Mouse (Mus musculus) granulocyte monocyte progenitor cell, adult 5-6 weeks (primary cell): ENCODE measurements at regions not wholly inside any gene's neighbourhood (a gene's known extent, or its start where the extent isn't known, plus 50 kb on each side); places are given as distances from the start of the nearest gene placed in this dataset.
A peak's percentile ranks its signal among the peaks of the same experiment; 100 is the strongest.
"Not testable (repeated sequence)": the region's sequence is repeated elsewhere in the genome, so short reads cannot be mapped to it uniquely, and the experiment has no call there.

Experiments
- ATAC-seq: replicated peaks from 2 replicates; pipeline ENCODE4 v1.8.0; 2016; ENCODE audit warnings: mild to moderate bottlenecking, moderate TSS enrichment, inconsistent platforms; ENCODE audit not compliant: poor library complexity, severe bottlenecking

- no peak for ATAC-seq
Measured at GRCm38 (mm10) chr12:10445738-10446137, 55.2 kb downstream of the Rdh14 start.

- no peak for ATAC-seq
Measured at GRCm38 (mm10) chr12:10457960-10458655, 67.5 kb downstream of the Rdh14 start.

GRCm38 (mm10) chr12:10461796-10462195, 71.2 kb downstream of the Rdh14 start:
- no peak for ATAC-seq

- ATAC-seq, result no peak
Measured at GRCm38 (mm10) chr12:10462956-10463355, 72.4 kb downstream of the Rdh14 start.

GRCm38 (mm10) chr12:10473986-10474385, 83.4 kb downstream of the Rdh14 start:
- ATAC-seq, result no peak

- ATAC-seq, result no peak
Measured at GRCm38 (mm10) chr12:10480781-10481180, 90.2 kb downstream of the Rdh14 start.

GRCm38 (mm10) chr12:10482294-10483010, 91.9 kb downstream of the Rdh14 start:
- ATAC-seq, result no peak

- ATAC-seq, result no peak
Measured at GRCm38 (mm10) chr12:10506721-10507120, 116.1 kb downstream of the Rdh14 start.

- ATAC-seq, result no peak
Measured at GRCm38 (mm10) chr12:10513526-10513925, 123.0 kb downstream of the Rdh14 start.

GRCm38 (mm10) chr12:10514278-10514677, 123.7 kb downstream of the Rdh14 start:
- ATAC-seq, result no peak

GRCm38 (mm10) chr12:10524509-10525286, 134.1 kb downstream of the Rdh14 start:
- ATAC-seq, result no peak

GRCm38 (mm10) chr12:10525934-10526333, 135.4 kb downstream of the Rdh14 start:
- no peak for ATAC-seq

- ATAC-seq, result no peak
Measured at GRCm38 (mm10) chr12:10529077-10529476, 138.5 kb downstream of the Rdh14 start.

GRCm38 (mm10) chr12:10530996-10531395, 140.4 kb downstream of the Rdh14 start:
- no peak for ATAC-seq

GRCm38 (mm10) chr12:10533971-10534370, 143.4 kb downstream of the Rdh14 start:
- no peak for ATAC-seq

- ATAC-seq, result no peak
Measured at GRCm38 (mm10) chr12:10536239-10536638, 145.7 kb downstream of the Rdh14 start.

- ATAC-seq, result peak; percentile 56
Measured at GRCm38 (mm10) chr12:10537069-10537468, 146.5 kb downstream of the Rdh14 start.

- no peak for ATAC-seq
Measured at GRCm38 (mm10) chr12:10549481-10550201, 159.1 kb downstream of the Rdh14 start.

GRCm38 (mm10) chr12:10554701-10555100, 164.1 kb downstream of the Rdh14 start:
- not testable (repeated sequence) for ATAC-seq

GRCm38 (mm10) chr12:10562966-10563365, 172.4 kb downstream of the Rdh14 start:
- no peak for ATAC-seq
